Mouse (Mus musculus) bone marrow, adult 2 months (tissue): ENCODE results near the gene Zfp598.

ENCODE experiments used
- CTCF ChIP-seq: fragments of 200-500 bp; IDR thresholded peaks from 2 replicates; pipeline ENCODE4 v1.5.1; 2011; ENCODE audit warnings: low read length, control low read depth; ENCODE audit not compliant: control insufficient read depth, insufficient read depth
- POLR2A ChIP-seq: fragments of 200-500 bp; IDR thresholded peaks from 2 replicates; pipeline ENCODE4 v1.6.1; 2011; ENCODE audit warnings: low read depth, mild to moderate bottlenecking, control low read depth, low read length, borderline replicate concordance; ENCODE audit not compliant: control insufficient read depth

- TF ChIP-seq CTCF: no peak
- no peak for TF ChIP-seq POLR2A
These were observed 18.1 kb downstream of the Zfp598 start for GRCm38 (mm10) chr17:24687599-24687998.
